Mouse (Mus musculus): ENCODE measurements around the gene Acvr2b. TPM values are rescaled to one million over a fixed set of nuclear protein-coding genes. Genes with fewer than 3 reads are reported as not detected.
A peak's percentile ranks its signal among the peaks of the same experiment; 100 is the strongest.
"Not testable (repeated sequence)": the region's sequence is repeated elsewhere in the genome, so short reads cannot be mapped to it uniquely, and the experiment has no call there.

Acvr2b gene
- polyA plus RNA-seq, 1 experiment from 2014 or later, result 31.1 TPM

GRCm38 (mm10) chr9:119370770-119371169, 31.1 kb upstream of the Acvr2b start:
- H3K4me2 ChIP-seq (ENCODE audit: low read length); H3K27ac ChIP-seq (ENCODE audit: low read depth); H3K4me3 ChIP-seq (ENCODE audit: low read depth, low read length); ATAC-seq (replicated peaks; ENCODE audit: low FRiP score, low TSS enrichment, low read depth); DNase-seq (ENCODE audit: low spot score); H3K36me3 ChIP-seq (ENCODE audit: control insufficient read depth, insufficient read depth, low read length); H3K9ac ChIP-seq (ENCODE audit: low read length); H3K4me1 ChIP-seq (replicated peaks; ENCODE audit: control insufficient read depth, insufficient read depth, low read length); H3K9me3 ChIP-seq (ENCODE audit: control insufficient read depth, low read length); H3K27me3 ChIP-seq (replicated peaks; ENCODE audit: control insufficient read depth, insufficient read depth, low read length): not testable (repeated sequence)
- 72% methylated on average over 4 of the region's 4 CpGs for WGBS

- 64% methylated on average over 4 of the region's 4 CpGs for WGBS
- Histone ChIP-seq H3K4me2 (ENCODE audit: low read length) (no peak overlapping the region), H3K9ac (ENCODE audit: low read length) (no peak overlapping the region), H3K27me3 (replicated peaks; ENCODE audit: control insufficient read depth, insufficient read depth, low read length) (no peaks in the 10 kb centered on the region), H3K27ac (ENCODE audit: low read depth) (no peak overlapping the region), H3K36me3 (ENCODE audit: control insufficient read depth, insufficient read depth, low read length) (peaks cover 3% of the 10 kb centered on the region; the same call in 1 of the 2 replicates), H3K9me3 (ENCODE audit: control insufficient read depth, low read length) (no peaks in the 10 kb centered on the region), H3K4me3 (ENCODE audit: low read depth, low read length) (no peak overlapping the region), H3K4me1 (replicated peaks; ENCODE audit: control insufficient read depth, insufficient read depth, low read length) (no peaks in the 10 kb centered on the region)
- DNase-seq (ENCODE audit: low spot score), result no peak
- no peak for ATAC-seq (replicated peaks; ENCODE audit: low FRiP score, low TSS enrichment, low read depth)
Measured at GRCm38 (mm10) chr9:119371251-119371650, 30.7 kb upstream of the Acvr2b start.

GRCm38 (mm10) chr9:119375008-119375407, 26.9 kb upstream of the Acvr2b start:
- Histone ChIP-seq H3K27me3 (replicated peaks; ENCODE audit: control insufficient read depth, insufficient read depth, low read length) (no peaks in the 10 kb centered on the region), H3K9me3 (ENCODE audit: control insufficient read depth, low read length) (no peaks in the 10 kb centered on the region), H3K4me3 (ENCODE audit: low read depth, low read length) (no peak overlapping the region), H3K9ac (ENCODE audit: low read length) (no peak overlapping the region), H3K27ac (ENCODE audit: low read depth) (no peak overlapping the region), H3K36me3 (ENCODE audit: control insufficient read depth, insufficient read depth, low read length) (no peaks in the 10 kb centered on the region), H3K4me1 (replicated peaks; ENCODE audit: control insufficient read depth, insufficient read depth, low read length) (no peaks in the 10 kb centered on the region), H3K4me2 (ENCODE audit: low read length) (no peak overlapping the region)
- 74% methylated on average over 3 of the region's 3 CpGs for WGBS
- DNase-seq (ENCODE audit: low spot score) (no peak), ATAC-seq (replicated peaks; ENCODE audit: low FRiP score, low TSS enrichment, low read depth) (no peak)

GRCm38 (mm10) chr9:119375556-119375955, 26.4 kb upstream of the Acvr2b start:
- Histone ChIP-seq H3K4me2 (ENCODE audit: low read length) (no peak overlapping the region), H3K9ac (ENCODE audit: low read length) (no peak overlapping the region), H3K4me3 (ENCODE audit: low read depth, low read length) (no peak overlapping the region), H3K27ac (ENCODE audit: low read depth) (no peak overlapping the region), H3K27me3 (replicated peaks; ENCODE audit: control insufficient read depth, insufficient read depth, low read length) (no peaks in the 10 kb centered on the region), H3K4me1 (replicated peaks; ENCODE audit: control insufficient read depth, insufficient read depth, low read length) (no peaks in the 10 kb centered on the region), H3K36me3 (ENCODE audit: control insufficient read depth, insufficient read depth, low read length) (no peaks in the 10 kb centered on the region), H3K9me3 (ENCODE audit: control insufficient read depth, low read length) (no peaks in the 10 kb centered on the region)
- no peak for DNase-seq (ENCODE audit: low spot score)
- no peak for ATAC-seq (replicated peaks; ENCODE audit: low FRiP score, low TSS enrichment, low read depth)
- 75% methylated on average over 6 of the region's 6 CpGs for WGBS

GRCm38 (mm10) chr9:119378231-119378630, 23.7 kb upstream of the Acvr2b start:
- H3K4me1 ChIP-seq (replicated peaks; ENCODE audit: control insufficient read depth, insufficient read depth, low read length), result no peaks in the 10 kb centered on the region
- H3K4me2 ChIP-seq (ENCODE audit: low read length), result no peak overlapping the region
- no peak overlapping the region for H3K9ac ChIP-seq (ENCODE audit: low read length)
- H3K27ac ChIP-seq (ENCODE audit: low read depth), result no peak overlapping the region
- DNase-seq (ENCODE audit: low spot score) (no peak), ATAC-seq (replicated peaks; ENCODE audit: low FRiP score, low TSS enrichment, low read depth) (no peak)
- no peak overlapping the region for H3K4me3 ChIP-seq (ENCODE audit: low read depth, low read length)
- H3K9me3 ChIP-seq (ENCODE audit: control insufficient read depth, low read length), result no peaks in the 10 kb centered on the region
- WGBS, result 87% methylated on average over 4 of the region's 4 CpGs
- no peaks in the 10 kb centered on the region for H3K36me3 ChIP-seq (ENCODE audit: control insufficient read depth, insufficient read depth, low read length)
- H3K27me3 ChIP-seq (replicated peaks; ENCODE audit: control insufficient read depth, insufficient read depth, low read length), result no peaks in the 10 kb centered on the region

- ATAC-seq (replicated peaks; ENCODE audit: low FRiP score, low TSS enrichment, low read depth) (no peak), DNase-seq (ENCODE audit: low spot score) (no peak)
- H3K4me3 ChIP-seq (ENCODE audit: low read depth, low read length), result no peak overlapping the region
- H3K4me2 ChIP-seq (ENCODE audit: low read length), result no peak overlapping the region
- H3K36me3 ChIP-seq (ENCODE audit: control insufficient read depth, insufficient read depth, low read length), result no peaks in the 10 kb centered on the region
- no peaks in the 10 kb centered on the region for H3K9me3 ChIP-seq (ENCODE audit: control insufficient read depth, low read length)
- WGBS, result 59% methylated on average over 6 of the region's 6 CpGs
- no peak overlapping the region for H3K27ac ChIP-seq (ENCODE audit: low read depth)
- no peaks in the 10 kb centered on the region for H3K27me3 ChIP-seq (replicated peaks; ENCODE audit: control insufficient read depth, insufficient read depth, low read length)
- H3K9ac ChIP-seq (ENCODE audit: low read length), result no peak overlapping the region
- no peaks in the 10 kb centered on the region for H3K4me1 ChIP-seq (replicated peaks; ENCODE audit: control insufficient read depth, insufficient read depth, low read length)
Measured at GRCm38 (mm10) chr9:119382603-119383002, 19.3 kb upstream of the Acvr2b start.

- H3K9ac ChIP-seq (ENCODE audit: low read length), result no peak overlapping the region
- ATAC-seq (replicated peaks; ENCODE audit: low FRiP score, low TSS enrichment, low read depth), result no peak
- H3K27me3 ChIP-seq (replicated peaks; ENCODE audit: control insufficient read depth, insufficient read depth, low read length), result no peaks in the 10 kb centered on the region
- H3K27ac ChIP-seq (ENCODE audit: low read depth), result no peak overlapping the region
- 49% methylated on average over 5 of the region's 5 CpGs for WGBS
- no peaks in the 10 kb centered on the region for H3K9me3 ChIP-seq (ENCODE audit: control insufficient read depth, low read length)
- no peaks in the 10 kb centered on the region for H3K4me1 ChIP-seq (replicated peaks; ENCODE audit: control insufficient read depth, insufficient read depth, low read length)
- no peak overlapping the region for H3K4me3 ChIP-seq (ENCODE audit: low read depth, low read length)
- peak; percentile 77 for DNase-seq (ENCODE audit: low spot score)
- no peaks in the 10 kb centered on the region for H3K36me3 ChIP-seq (ENCODE audit: control insufficient read depth, insufficient read depth, low read length)
- no peak overlapping the region for H3K4me2 ChIP-seq (ENCODE audit: low read length)
Measured at GRCm38 (mm10) chr9:119388956-119389355, 13.0 kb upstream of the Acvr2b start.

GRCm38 (mm10) chr9:119390214-119390613, 11.7 kb upstream of the Acvr2b start:
- no peak for ATAC-seq (replicated peaks; ENCODE audit: low FRiP score, low TSS enrichment, low read depth)

GRCm38 (mm10) chr9:119394808-119395207, 7.1 kb upstream of the Acvr2b start:
- H3K4me1 ChIP-seq (replicated peaks; ENCODE audit: control insufficient read depth, insufficient read depth, low read length), result no peaks in the 10 kb centered on the region
- no peak overlapping the region for H3K4me3 ChIP-seq (ENCODE audit: low read depth, low read length)
- no peaks in the 10 kb centered on the region for H3K27me3 ChIP-seq (replicated peaks; ENCODE audit: control insufficient read depth, insufficient read depth, low read length)
- DNase-seq (ENCODE audit: low spot score) (no peak), ATAC-seq (replicated peaks; ENCODE audit: low FRiP score, low TSS enrichment, low read depth) (no peak)
- H3K27ac ChIP-seq (ENCODE audit: low read depth), result no peak overlapping the region
- no peak overlapping the region for H3K9ac ChIP-seq (ENCODE audit: low read length)
- 89% methylated on average over 1 of the region's 1 CpGs for WGBS
- H3K9me3 ChIP-seq (ENCODE audit: control insufficient read depth, low read length), result no peaks in the 10 kb centered on the region
- H3K36me3 ChIP-seq (ENCODE audit: control insufficient read depth, insufficient read depth, low read length), result no peaks in the 10 kb centered on the region
- H3K4me2 ChIP-seq (ENCODE audit: low read length), result no peak overlapping the region

More at GRCm38 (mm10) chr9:119390214-119390613, 11.7 kb upstream of the Acvr2b start:
- Histone ChIP-seq H3K27me3 (replicated peaks; ENCODE audit: control insufficient read depth, insufficient read depth, low read length) (no peaks in the 10 kb centered on the region), H3K4me3 (ENCODE audit: low read depth, low read length) (no peak overlapping the region), H3K9me3 (ENCODE audit: control insufficient read depth, low read length) (no peaks in the 10 kb centered on the region), H3K27ac (ENCODE audit: low read depth) (no peak overlapping the region), H3K4me2 (ENCODE audit: low read length) (no peak overlapping the region), H3K36me3 (ENCODE audit: control insufficient read depth, insufficient read depth, low read length) (no peaks in the 10 kb centered on the region), H3K4me1 (replicated peaks; ENCODE audit: control insufficient read depth, insufficient read depth, low read length) (no peaks in the 10 kb centered on the region), H3K9ac (ENCODE audit: low read length) (no peak overlapping the region)
- WGBS, result 86% methylated on average over 2 of the region's 2 CpGs
- DNase-seq (ENCODE audit: low spot score), result no peak
